Mouse (Mus musculus) CD4-positive helper T cell, adult 2 months (primary cell): ENCODE data around the gene Abcb1a.
A peak's percentile ranks its signal among the peaks of the same experiment; 100 is the strongest.

Experiments
- DNase-seq: peaks from one replicate; pipeline ENCODE4 v3.0.0-alpha.2; 2012; ENCODE audit warnings: low read depth, missing footprints, low spot score

Abcb1a gene

GRCm38 (mm10) chr5:8659911-8660737 lies at the start of gene Abcb1a:
Gene Abcb1a (plus strand): TSS chr5:8660077.
- DNase-seq = peak; percentile 60

- peak; percentile 74 for DNase-seq
Observed at GRCm38 (mm10) chr5:8622071-8622595, 37.7 kb upstream of the Abcb1a start.

GRCm38 (mm10) chr5:8622596-8623231 lies 37.2 kb upstream of the Abcb1a start, which contains the start of gene Rundc3b:
Gene Rundc3b (minus strand): TSS chr5:8622952.
- DNase-seq = peak; percentile 97

DNA sequence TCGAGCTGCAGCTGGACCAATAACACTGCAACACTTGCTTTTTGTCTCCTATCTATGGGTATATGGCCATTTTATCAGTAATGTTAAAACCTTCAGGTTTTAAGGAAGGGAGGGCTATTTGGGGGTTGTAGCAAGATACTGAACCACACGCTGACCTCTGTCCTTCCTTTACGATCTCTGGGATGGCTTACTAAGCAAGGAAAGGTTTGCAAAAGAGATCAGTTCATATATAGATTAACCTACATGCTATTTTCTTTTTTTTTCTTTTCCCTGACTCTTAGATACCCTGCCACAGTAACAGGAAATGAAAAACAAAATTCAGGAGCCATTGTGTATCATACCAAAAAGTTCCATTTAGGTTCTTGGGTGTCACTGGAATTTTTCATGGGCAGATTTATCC lies 27.0 kb upstream of the Abcb1a start:
- no peak for DNase-seq

GRCm38 (mm10) chr5:8634489-8634975 lies 25.3 kb upstream of the Abcb1a start:
- DNase-seq = no peak

DNA sequence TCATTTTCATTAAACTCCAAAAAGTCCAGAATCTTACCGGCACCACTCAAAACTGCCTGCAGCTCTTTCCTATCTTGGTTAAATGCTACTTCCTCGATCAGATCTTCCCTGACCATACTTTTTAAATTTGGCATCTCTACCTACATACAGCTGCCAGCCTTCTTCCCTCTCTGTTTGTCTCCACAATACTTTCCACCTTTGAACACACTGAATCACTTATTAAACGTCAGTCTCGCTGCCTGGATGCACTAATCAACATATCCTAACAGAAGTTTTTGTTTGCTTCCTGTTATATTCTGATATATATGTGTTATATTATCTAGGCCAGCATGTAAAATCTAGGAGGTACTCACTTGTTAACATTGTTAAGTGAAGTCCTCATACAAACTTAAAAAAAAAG lies 11.6 kb upstream of the Abcb1a start:
- no peak for DNase-seq

DNA sequence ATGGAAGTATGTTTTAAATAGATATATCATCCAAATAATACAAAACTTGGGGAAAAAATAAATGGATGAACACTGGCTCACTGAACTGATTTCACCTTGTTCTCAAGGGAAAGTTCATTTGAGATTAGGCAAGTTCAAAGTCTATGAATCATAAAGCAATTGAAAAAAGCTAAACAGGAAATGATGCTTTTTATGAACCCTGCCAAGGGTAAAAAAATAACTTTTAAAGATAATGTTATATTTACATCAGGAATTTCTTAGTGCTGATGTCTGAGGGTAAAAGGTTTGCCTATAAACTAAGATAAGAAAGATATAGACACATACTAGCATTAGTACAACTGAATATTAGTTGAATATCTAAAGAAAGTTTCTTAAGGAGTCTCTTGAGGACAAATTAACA lies 11.1 kb upstream of the Abcb1a start:
- peak; percentile 15 for DNase-seq

DNA sequence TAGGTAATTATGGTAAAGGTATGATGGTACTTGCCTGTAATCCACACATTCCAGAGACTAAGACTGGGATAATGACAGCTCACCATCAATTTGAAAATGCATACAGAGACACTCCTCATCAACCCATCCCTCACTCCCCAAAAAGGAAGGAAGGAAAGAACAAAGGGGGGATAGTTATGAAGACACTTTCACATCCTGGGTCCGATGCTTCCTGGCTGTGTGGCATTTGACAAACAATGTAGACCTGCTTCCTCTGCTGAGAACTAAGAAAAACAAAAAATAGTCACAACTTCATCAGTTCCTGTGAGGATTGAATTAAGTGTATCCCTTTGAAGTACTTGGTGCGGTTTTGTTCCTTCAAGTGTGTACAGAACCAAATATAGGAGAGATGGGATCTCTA lies 7.8 kb upstream of the Abcb1a start:
- peak; percentile 6 for DNase-seq

DNA sequence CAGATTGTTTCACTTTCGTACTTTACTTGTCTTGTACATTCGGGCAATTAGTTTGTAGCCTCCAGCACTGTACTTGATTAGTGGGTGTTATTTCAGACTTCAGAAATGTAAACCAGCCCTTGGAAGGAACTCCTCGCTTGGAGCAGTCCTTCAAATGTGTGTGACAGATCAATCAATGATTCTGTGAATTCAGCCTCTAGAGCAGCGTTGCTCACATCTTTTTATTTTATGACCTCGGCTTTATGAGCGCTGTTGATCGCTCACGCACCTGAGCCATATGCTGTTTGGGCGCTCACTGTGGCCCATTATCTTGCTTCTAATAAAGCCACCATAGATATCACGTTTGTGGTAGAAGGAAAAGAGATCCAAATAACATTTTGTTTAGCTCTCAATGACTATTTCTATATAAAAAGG lies 868 bp downstream of the Abcb1a start:
- no peak for DNase-seq

- DNase-seq = no peak
Observed at GRCm38 (mm10) chr5:8664678-8665077, 4.8 kb downstream of the Abcb1a start.

DNA sequence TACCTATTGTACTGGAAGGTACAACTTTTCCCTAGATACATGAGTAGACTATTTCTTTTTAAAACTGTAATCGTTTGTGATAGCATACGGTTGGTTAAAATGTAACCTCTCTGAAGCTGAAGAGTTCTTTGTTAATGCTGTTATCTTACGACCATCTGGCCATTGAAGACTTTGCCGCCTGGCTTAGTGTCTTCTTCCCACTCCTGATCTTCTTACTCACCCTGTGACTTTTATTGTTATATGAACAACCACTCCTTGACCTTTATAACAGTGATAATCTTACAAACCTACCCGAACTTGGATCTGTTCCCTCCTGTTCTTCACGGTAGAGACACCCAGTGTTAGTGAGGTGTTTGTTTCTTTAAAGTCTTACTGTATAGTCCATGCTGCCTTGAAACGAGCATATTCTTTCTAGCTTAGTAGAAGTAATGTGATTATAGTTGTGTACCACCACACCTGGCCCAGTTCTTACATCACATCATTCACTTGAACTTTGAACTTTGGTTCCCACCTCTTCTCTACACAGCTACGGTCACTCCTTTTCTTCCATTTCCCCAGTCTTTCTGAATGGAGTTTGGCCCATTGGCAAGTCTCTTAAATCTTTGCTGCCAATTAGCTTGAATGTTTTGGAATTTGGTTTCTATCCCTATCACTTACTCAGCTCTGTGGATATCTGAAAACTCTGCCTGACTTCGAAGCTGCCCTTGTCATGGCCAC lies 8.0 kb downstream of the Abcb1a start:
- no peak for DNase-seq

DNA sequence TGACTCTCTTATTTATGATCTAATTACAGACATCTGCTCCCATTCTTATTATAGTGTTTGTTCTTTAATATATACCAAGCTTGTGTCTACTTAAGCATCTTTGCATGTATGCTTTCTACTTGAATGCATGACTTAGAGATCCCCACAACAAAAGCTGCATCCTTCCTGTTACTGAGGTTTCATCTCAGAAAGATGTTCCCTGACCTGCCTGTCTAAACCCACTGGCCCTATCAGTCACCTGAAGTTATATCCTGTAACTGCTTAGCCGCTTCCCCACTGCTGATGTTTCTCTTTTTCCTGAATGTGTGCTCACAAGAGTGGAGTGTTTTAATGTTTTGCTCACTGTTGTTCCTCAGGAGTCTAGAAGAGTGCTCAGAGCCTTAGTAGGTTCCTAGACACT lies 9.7 kb downstream of the Abcb1a start:
- DNase-seq = peak; percentile 63

DNA sequence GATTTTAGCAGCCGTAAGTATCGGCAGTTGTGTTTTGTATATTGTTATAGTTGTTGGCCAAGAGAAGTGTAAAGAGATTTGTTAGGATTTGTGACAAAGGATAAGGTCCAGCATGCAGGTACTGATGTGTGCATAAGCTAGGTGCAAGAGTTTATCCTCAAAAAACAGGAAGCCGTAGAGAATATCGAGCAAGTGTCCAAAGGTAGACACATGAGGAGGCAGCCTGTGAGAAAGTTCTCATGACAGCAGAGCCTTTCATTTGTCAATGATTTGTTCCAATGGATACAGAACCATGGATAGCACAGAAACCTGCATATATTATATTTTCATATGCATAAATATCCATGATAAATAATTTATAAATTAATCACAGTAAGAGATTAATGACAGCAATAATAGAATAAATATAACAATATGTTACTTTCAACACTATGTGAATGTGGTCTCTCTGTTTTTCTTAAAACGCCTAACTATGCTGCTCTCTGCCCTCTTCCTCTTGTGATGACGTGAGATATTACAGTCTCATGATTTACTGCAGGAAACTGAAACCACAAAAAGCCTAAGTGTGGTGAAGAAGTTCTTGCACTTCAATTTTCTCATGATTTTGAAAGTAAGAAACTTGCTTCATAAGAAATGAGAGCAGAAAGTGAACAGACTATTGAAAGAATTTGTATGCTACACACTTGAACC lies 15.5 kb downstream of the Abcb1a start:
- peak; percentile 89 for DNase-seq

DNA sequence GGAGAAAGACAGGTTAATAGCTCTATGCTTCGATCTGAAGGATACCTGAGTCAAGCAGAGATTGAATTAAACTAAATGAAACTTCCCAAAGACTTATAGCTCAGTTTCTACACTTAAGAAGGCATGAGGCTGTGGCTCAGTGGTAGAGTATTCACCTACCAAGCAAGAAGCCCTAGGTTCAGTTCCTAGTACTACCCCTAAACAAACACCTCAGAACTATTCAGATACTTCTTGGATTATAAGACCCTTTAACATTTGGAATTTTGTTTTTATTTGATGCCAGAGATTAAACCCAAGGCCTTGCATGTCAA lies 16.0 kb downstream of the Abcb1a start:
- no peak for DNase-seq

DNA sequence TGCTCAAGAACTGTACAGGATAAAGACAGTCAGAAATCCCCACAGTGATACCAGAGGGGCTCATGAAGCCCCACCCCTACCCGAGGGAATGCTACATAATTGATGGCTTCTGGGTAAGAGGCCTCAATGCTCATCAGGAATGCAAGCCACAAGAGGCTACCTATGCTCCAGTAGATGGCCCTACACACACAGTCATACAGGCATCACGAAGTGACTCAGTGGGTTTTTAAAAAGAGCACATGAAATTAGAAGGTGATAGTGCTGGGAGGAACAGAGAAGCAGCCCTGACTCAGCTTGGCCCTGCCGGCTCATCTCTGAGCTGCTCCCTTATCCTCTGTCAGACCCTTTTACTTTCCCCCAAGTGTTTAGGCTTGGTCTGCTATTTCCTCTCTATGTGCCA lies 21.3 kb downstream of the Abcb1a start:
- peak; percentile 16 for DNase-seq

DNA sequence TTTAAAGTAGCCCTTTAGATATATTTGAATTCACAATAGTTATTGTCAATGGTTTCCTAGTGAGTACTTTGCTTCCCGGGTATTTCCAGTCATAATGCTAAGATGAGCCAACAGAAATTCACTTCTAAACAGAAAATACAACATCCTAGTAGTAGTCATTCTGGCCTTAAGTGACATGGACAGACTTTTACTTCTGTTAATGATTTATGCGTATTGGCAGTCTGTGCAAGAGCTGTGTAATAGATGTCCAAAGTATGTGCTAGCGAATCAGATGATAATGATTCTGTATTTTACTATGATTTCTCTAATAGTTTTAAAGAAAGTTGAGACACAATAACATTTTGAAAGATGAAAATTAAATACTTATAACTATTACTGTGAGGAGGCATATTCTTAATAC lies 23.8 kb downstream of the Abcb1a start:
- DNase-seq = no peak

DNA sequence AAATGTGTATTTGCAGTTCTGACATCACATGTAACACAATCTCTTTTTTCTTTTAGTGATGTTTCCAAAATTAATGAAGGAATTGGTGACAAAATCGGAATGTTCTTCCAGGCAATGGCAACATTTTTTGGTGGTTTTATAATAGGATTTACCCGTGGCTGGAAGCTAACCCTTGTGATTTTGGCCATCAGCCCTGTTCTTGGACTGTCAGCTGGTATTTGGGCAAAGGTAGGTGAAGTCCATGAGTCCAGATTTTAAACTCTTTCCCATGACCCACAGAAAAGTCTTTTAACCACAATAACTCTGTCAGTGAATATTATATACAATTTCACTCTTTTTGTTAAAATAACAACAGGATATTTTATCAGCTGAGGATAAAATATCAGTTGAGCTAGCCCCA lies 26.2 kb downstream of the Abcb1a start:
- DNase-seq = no peak

DNA sequence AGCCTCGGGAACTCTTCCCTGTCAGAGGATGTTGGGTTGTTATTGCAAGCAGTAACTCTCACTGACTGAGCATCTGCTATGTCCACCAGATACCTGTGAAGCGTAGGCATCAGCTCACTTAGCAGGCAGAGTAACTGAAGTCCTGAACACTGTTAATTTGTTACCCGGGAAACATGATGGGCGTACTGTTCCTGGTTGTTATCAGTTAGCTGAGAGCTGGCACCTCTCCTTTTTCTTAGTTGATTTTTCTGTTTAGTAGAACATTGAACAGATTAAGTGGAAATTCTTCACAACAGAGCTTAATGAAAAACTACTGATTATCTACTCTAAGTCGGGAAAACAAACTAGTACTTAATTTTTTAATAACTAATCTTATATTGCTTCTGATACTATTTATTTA lies 27.7 kb downstream of the Abcb1a start:
- DNase-seq = no peak

DNA sequence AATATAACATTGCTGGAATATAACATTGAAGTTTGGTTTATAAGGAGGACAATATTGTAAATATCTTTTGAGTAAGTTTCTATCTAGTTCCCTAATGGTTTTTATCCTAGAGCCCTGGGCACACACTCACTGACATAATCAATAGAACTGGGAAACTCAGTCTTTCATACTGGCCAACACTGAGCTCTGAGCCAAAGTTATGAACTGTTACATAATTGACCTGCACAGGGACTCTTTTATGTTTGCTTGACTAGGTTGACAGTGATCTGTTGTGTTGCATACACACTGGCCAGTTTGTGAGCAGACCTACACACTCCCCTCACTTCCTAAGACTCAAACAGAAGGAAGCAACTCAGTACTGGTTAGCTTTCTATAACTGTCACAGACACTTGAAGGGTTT lies 56.2 kb downstream of the Abcb1a start:
- DNase-seq = no peak

DNA sequence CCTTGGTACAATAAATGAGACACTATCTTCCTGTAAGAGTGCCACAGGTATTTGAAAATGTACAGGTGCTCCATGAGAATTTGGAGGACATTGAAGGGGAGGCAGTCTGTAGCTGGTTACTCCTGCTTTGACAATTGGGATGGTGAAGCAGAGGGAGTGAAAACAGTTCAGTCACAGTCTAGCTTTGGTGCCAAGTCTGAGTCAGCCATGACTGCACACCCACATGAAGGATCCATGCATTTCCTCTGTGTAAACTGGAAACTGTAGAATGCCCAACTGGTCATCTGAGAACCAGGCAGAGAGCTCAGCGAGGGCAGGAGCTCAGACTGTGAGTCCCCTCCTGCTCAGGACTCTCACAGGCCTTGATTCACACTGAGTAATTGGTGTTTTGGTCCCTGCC lies 59.7 kb downstream of the Abcb1a start:
- DNase-seq = no peak

- peak; percentile 15 for DNase-seq
Observed at GRCm38 (mm10) chr5:8722224-8722623, 62.3 kb downstream of the Abcb1a start.

- DNase-seq = peak; percentile 24
Observed at GRCm38 (mm10) chr5:8722867-8723266, 63.0 kb downstream of the Abcb1a start.
